Mouse (Mus musculus) ES-Bruce4 (cell line): Measurements from ENCODE around the gene Trhde. TPM values are rescaled to one million over a fixed set of nuclear protein-coding genes. Genes with fewer than 3 reads are reported as not detected.
A peak's percentile ranks its signal among the peaks of the same experiment; 100 is the strongest.

Experiments
- H3K27ac ChIP-seq: 2 replicates; pipeline ENCODE4 v1.5.1; 2012; ENCODE audit warnings: low read length, inconsistent platforms; ENCODE audit not compliant: insufficient read depth
- H3K27me3 ChIP-seq: 2 replicates; pipeline ENCODE4 v1.6.1; 2012; ENCODE audit warnings: mild to moderate bottlenecking, low read length, inconsistent platforms; ENCODE audit not compliant: control insufficient read depth, poor library complexity, insufficient read depth, severe bottlenecking
- H3K36me3 ChIP-seq: 2 replicates; pipeline ENCODE4 v1.6.1; 2012; ENCODE audit warnings: inconsistent platforms, mild to moderate bottlenecking, low read length, moderate library complexity; ENCODE audit not compliant: control insufficient read depth, poor library complexity, insufficient read depth, severe bottlenecking
- H3K4me1 ChIP-seq: one replicate; pipeline ENCODE4 v1.8.1; 2011; ENCODE audit warnings: low read length; ENCODE audit not compliant: control insufficient read depth, insufficient read depth
- H3K4me3 ChIP-seq: 2 replicates; pipeline ENCODE4 v1.5.1; 2011; ENCODE audit warnings: low read depth, mild to moderate bottlenecking, low read length
- H3K9ac ChIP-seq: 2 replicates; pipeline ENCODE4 v1.6.1; 2012; ENCODE audit warnings: low read depth, mild to moderate bottlenecking, inconsistent platforms; ENCODE audit not compliant: poor library complexity, severe bottlenecking
- H3K9me3 ChIP-seq: replicated peaks from 2 replicates; pipeline ENCODE4 v1.6.1; 2012; ENCODE audit warnings: mild to moderate bottlenecking, low read length, inconsistent platforms; ENCODE audit not compliant: control insufficient read depth, poor library complexity, insufficient read depth, severe bottlenecking
- CTCF ChIP-seq: IDR thresholded peaks from one replicate; pipeline ENCODE4 v1.8.1; 2011; ENCODE audit warnings: low read depth, low read length
- EP300 ChIP-seq: IDR thresholded peaks from 2 replicates; pipeline ENCODE4 v1.6.1; 2011; ENCODE audit warnings: low read depth, low read length; ENCODE audit not compliant: insufficient read depth
- POLR2A ChIP-seq: IDR thresholded peaks from one replicate; pipeline ENCODE4 v1.8.1; 2011; ENCODE audit warnings: low read length; ENCODE audit not compliant: insufficient read depth
- polyA plus RNA-seq: library from polyadenylated mRNA; stranded (reverse); fragments of >200 nt; gene quantifications from 2 replicates; pipeline ENCODE4 v1.2.4, GENCODE M21; 2011; ENCODE audit warnings: low read depth; ENCODE audit not compliant: missing spikeins, insufficient read depth, insufficient read length

The Trhde gene
- not detected in 2 replicates for polyA plus RNA-seq

DNA sequence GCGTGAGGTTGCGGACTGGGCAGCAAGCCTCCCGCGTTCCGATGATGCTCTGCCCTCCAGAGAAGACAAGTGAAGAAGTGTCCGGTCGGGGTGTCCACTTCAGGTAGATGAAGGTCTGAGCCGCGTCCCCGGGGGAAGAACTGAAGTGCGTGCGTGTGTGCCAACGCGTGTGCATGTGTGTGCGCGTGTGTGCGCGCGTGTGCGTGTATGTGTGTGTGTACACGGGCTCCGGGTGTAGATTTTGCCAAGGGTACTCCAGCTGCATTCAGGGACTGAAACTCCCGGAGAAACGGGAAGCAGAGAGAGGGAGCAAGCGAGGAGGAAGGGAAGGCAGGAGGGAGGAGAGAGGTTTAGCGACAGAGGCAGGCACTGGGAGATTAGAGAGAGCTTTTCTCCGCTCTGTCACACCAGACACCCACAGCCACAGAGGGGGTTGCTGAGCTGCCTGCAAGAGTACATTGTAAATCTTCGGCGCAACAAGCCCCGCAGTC, at the start of gene Trhde:
Gene Trhde, minus strand, starts transcription at position 147 of the 491 bp plus-strand sequence.
- TF ChIP-seq CTCF (no peak), POLR2A (no peak), EP300 (no peak)
- no peaks in the 10 kb centered on the region for H3K4me1 ChIP-seq

DNA sequence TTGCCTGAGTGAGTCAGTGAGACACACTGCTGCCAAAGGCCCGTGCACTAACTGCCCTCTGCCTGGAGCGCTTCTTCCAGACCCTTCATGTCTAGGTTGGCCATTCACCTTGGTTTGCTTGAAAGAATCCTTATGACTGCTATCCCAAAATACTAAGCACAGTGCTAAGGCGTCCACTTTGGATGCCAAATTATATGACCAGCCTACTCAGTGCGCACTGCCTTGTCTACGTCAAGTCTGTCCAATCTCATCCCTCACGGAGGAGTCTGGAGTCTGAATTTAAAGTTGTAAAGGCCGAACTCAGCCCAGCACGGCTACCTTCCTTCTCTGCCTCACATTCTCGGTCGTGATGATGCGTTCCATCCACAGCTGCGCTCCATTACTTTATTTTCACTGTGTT, 39.9 kb upstream of the Trhde start:
- no peak for TF ChIP-seq CTCF
- TF ChIP-seq EP300: no peak
- no peak for TF ChIP-seq POLR2A
- no peaks in the 10 kb centered on the region for H3K27me3 ChIP-seq
- no peak overlapping the region for H3K4me3 ChIP-seq
- H3K27ac ChIP-seq: no peak overlapping the region
- no peaks in the 10 kb centered on the region for H3K4me1 ChIP-seq
- no peaks in the 10 kb centered on the region for H3K9me3 ChIP-seq
- no peaks in the 10 kb centered on the region for H3K36me3 ChIP-seq
- no peak overlapping the region for H3K9ac ChIP-seq

More for the DNA sequence above, at the start of gene Trhde:
- H3K27me3 ChIP-seq: peaks cover 21% of the 10 kb centered on the region
- H3K36me3 ChIP-seq: no peaks in the 10 kb centered on the region
- no peaks in the 10 kb centered on the region for H3K9me3 ChIP-seq
- no peak within 1 kb of the TSS for H3K27ac ChIP-seq
- H3K9ac ChIP-seq: no peak within 1 kb of the TSS
- peak within 1 kb of the TSS; percentile 56 for H3K4me3 ChIP-seq

DNA sequence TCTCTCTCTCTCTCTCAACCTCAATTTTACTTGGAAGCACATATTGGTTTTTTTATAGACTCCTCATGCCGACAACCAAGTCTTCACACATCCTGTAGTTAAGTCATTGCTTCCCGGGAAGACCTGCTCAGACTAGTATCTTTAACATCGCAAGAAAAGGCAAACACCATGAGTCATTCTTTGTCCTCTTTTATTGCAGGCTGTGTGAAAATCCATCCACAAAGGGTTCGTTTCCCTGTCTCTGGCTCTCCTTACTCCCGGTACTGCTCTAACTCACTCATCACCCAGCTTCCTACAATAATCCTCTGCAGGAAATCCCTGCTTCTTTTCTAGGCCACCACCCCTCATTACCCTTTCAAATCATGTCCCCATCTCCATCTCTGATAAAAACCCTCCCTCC, 39.3 kb upstream of the Trhde start:
- Histone ChIP-seq H3K27me3 (no peaks in the 10 kb centered on the region), H3K9ac (no peak overlapping the region), H3K4me3 (no peak overlapping the region), H3K27ac (no peak overlapping the region), H3K36me3 (no peaks in the 10 kb centered on the region), H3K4me1 (no peaks in the 10 kb centered on the region), H3K9me3 (no peaks in the 10 kb centered on the region)
- no peak for TF ChIP-seq CTCF
- no peak for TF ChIP-seq EP300
- TF ChIP-seq POLR2A: no peak

GRCm38 (mm10) chr10:114831313-114831712, 29.2 kb upstream of the Trhde start:
- no peaks in the 10 kb centered on the region for H3K9me3 ChIP-seq
- H3K27ac ChIP-seq: no peak overlapping the region
- no peaks in the 10 kb centered on the region for H3K4me1 ChIP-seq
- no peaks in the 10 kb centered on the region for H3K27me3 ChIP-seq
- no peak overlapping the region for H3K4me3 ChIP-seq
- TF ChIP-seq POLR2A (no peak), CTCF (no peak)
- no peak overlapping the region for H3K9ac ChIP-seq
- H3K36me3 ChIP-seq: no peaks in the 10 kb centered on the region

GRCm38 (mm10) chr10:114808799-114809198, 6.7 kb upstream of the Trhde start:
- Histone ChIP-seq H3K9ac (no peak overlapping the region), H3K27ac (no peak overlapping the region), H3K27me3 (peaks cover 3% of the 10 kb centered on the region; the same call in 1 of the 2 replicates), H3K9me3 (no peaks in the 10 kb centered on the region), H3K4me1 (no peaks in the 10 kb centered on the region), H3K4me3 (no peak overlapping the region), H3K36me3 (no peaks in the 10 kb centered on the region)
- TF ChIP-seq EP300 (no peak), CTCF (no peak), POLR2A (no peak)

- H3K27me3 ChIP-seq: peaks cover 13% of the 10 kb centered on the region
- H3K27ac ChIP-seq: no peak overlapping the region
- no peak overlapping the region for H3K4me3 ChIP-seq
- H3K9ac ChIP-seq: no peak overlapping the region
- TF ChIP-seq EP300 (no peak), CTCF (peak; percentile 66)
- no peaks in the 10 kb centered on the region for H3K36me3 ChIP-seq
- no peaks in the 10 kb centered on the region for H3K4me1 ChIP-seq
- H3K9me3 ChIP-seq: no peaks in the 10 kb centered on the region
These were observed 3.8 kb upstream of the Trhde start for GRCm38 (mm10) chr10:114805884-114806283.
